Comparison of ENCODE assay signal across 8 mouse cellular contexts in the genomic region with DNA sequence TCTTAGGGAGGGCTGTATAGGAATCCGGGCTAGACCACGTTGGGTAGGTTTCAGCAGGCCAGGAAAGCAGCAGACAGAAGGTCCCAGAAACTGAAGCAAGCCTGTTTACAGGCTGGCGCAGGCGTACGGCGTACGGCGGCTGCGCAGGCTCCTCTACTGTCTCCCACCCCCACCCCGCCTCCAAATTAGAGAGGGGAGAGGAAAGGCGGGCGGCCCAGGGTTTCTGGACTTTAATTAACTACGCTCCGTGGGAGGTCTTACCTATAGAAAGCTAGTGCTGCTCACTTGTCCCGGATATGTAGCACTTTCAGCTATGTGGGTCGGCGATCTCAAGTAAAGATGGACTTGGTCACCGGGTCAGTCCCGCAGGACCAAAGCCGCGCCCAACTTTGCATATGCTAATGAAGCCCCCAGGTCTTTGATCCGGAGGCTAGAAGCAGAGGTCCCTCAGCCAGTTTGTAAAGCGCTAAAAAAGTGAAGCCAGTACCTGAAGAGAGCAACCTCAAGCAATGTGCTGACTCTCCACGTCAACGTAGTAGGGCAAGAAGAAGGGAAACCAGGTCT. TPM values are rescaled to one million over a fixed set of nuclear protein-coding genes. Genes with fewer than 3 reads are reported as not detected.
A peak's percentile ranks its signal among the peaks of the same experiment; 100 is the strongest.
DNase-seq lines count a peak whose midpoint lies in the region; ATAC-seq lines count a peak whose summit lies in the region.

A gene (minus strand): TSS at position 340 of the 564 bp plus-strand sequence.

- peaks cover 3% of the 10 kb centered on the region; the same call in 1 of the 2 replicates for H3K27me3 ChIP-seq in embryonic facial prominence, embryonic 10.5 days (replicated peaks; ENCODE audit: low read depth, poor library complexity, severe bottlenecking)
- no peaks in the 10 kb centered on the region for H3K27me3 ChIP-seq in heart, embryonic 15.5 days
- H3K27me3 ChIP-seq in liver, embryonic 11.5 days (replicated peaks; ENCODE audit: control insufficient read depth, insufficient read depth, low read length), result no peaks in the 10 kb centered on the region

- no peaks in the 10 kb centered on the region for H3K36me3 ChIP-seq in embryonic facial prominence, embryonic 10.5 days (replicated peaks)
- no peaks in the 10 kb centered on the region for H3K36me3 ChIP-seq in heart, embryonic 15.5 days
- no peaks in the 10 kb centered on the region for H3K36me3 ChIP-seq in liver, embryonic 11.5 days (ENCODE audit: control insufficient read depth, insufficient read depth, low read length)

- no peaks in the 10 kb centered on the region for H3K9me3 ChIP-seq in embryonic facial prominence, embryonic 10.5 days
- no peaks in the 10 kb centered on the region for H3K9me3 ChIP-seq in heart, embryonic 15.5 days (replicated peaks)
- no peaks in the 10 kb centered on the region for H3K9me3 ChIP-seq in liver, embryonic 11.5 days (ENCODE audit: control insufficient read depth, low read length)

- H3K9ac ChIP-seq in heart, embryonic 15.5 days, result peak within 1 kb of the TSS; percentile 51
- peak within 1 kb of the TSS; percentile 7; the same call in 1 of the 2 replicates for H3K9ac ChIP-seq in liver, embryonic 11.5 days (ENCODE audit: low read depth, low read length)

- whole genome bisulfite sequencing in embryonic facial prominence, embryonic 10.5 days, result under 1% methylated on average over 25 of the region's 25 CpGs
- 1% methylated on average over 25 of the region's 25 CpGs for WGBS in heart, embryonic 15.5 days
- 3% methylated on average over 25 of the region's 25 CpGs for WGBS in liver, embryonic 11.5 days

- H3K4me3 ChIP-seq in embryonic facial prominence, embryonic 10.5 days, result peak within 1 kb of the TSS; percentile 59
- peak within 1 kb of the TSS; percentile 63 for H3K4me3 ChIP-seq in heart, embryonic 15.5 days
- H3K4me3 ChIP-seq in liver, embryonic 11.5 days (ENCODE audit: low read depth, low read length), result peak within 1 kb of the TSS; percentile 55

- peak; percentile 66; the same call in 1 of the 2 replicates for ATAC-seq in heart, embryonic 15.5 days (replicated peaks; ENCODE audit: insufficient number of reproducible peaks, insufficient read depth, low FRiP score, low read depth)
- ATAC-seq in liver, embryonic 11.5 days (replicated peaks; ENCODE audit: low FRiP score), result peak; percentile 72

- H3K27ac ChIP-seq in embryonic facial prominence, embryonic 10.5 days (replicated peaks), result peak within 1 kb of the TSS; percentile 58
- peak within 1 kb of the TSS; percentile 61 for H3K27ac ChIP-seq in heart, embryonic 15.5 days
- no peak within 1 kb of the TSS for H3K27ac ChIP-seq in liver, embryonic 11.5 days (ENCODE audit: low read depth, low read length)

- DNase-seq in heart, adult 11 months, result peak; percentile 93
- no peak for DNase-seq in heart, postnatal 25 days (ENCODE audit: low spot score)
- DNase-seq in embryonic facial prominence, embryonic 10.5 days (ENCODE audit: low spot score), result peak; percentile 64
- DNase-seq in kidney, postnatal 10 days, result peak; percentile 63
- peak; percentile 38 for DNase-seq in liver, embryonic 11.5 days (ENCODE audit: low spot score)
- DNase-seq in neural tube, embryonic 10.5 days (ENCODE audit: extremely low spot score, low spot score), result peak; percentile 51
- no peak for DNase-seq in adipocyte (ENCODE audit: low spot score)

- intact Hi-C loops in heart, postnatal 25 days (cut with DNase I), result no loop called here

- peak within 1 kb of the TSS; percentile 72 for H3K4me2 ChIP-seq in heart, embryonic 15.5 days
- peak within 1 kb of the TSS; percentile 79 for H3K4me2 ChIP-seq in liver, embryonic 11.5 days

- H3K4me1 ChIP-seq in embryonic facial prominence, embryonic 10.5 days, result peaks cover 11% of the 10 kb centered on the region; the same call in 1 of the 2 replicates
- peaks cover 5% of the 10 kb centered on the region for H3K4me1 ChIP-seq in heart, embryonic 15.5 days (replicated peaks)
- no peaks in the 10 kb centered on the region for H3K4me1 ChIP-seq in liver, embryonic 11.5 days (replicated peaks; ENCODE audit: control insufficient read depth, insufficient read depth, low read length)

RNA-seq across cellular contexts. Expression of the gene that starts here (rescaled TPM):
- under 1 TPM; 0.29 to 0.45 TPM for total RNA-seq in heart, postnatal 25 days (2021)
- polyA plus RNA-seq in embryonic facial prominence, embryonic 10.5 days (2016; fragmentation: Nextera tagmentation; extraction: Ambion mirVana), result 0.25 and 0.30 TPM in 2 replicates
- 1.7 and 2.0 TPM in 2 replicates for polyA plus RNA-seq in heart, embryonic 15.5 days (2015; fragmentation: Nextera tagmentation; extraction: Ambion mirVana)
- 0.18 and 0.21 TPM in 2 replicates for polyA plus RNA-seq in liver, embryonic 11.5 days (2014; fragmentation: Nextera tagmentation; extraction: Ambion mirVana)

Comparison
In these comparisons a context has a peak if more than half of its experiments do, and no peak if none do; other contexts are left out.
1. DNase-seq: peak in heart, adult 11 months (single experiment), kidney, postnatal 10 days (single experiment) and neural tube, embryonic 10.5 days (single experiment); none in heart, postnatal 25 days (single experiment) and adipocyte (single experiment).
2. Peak in DNase-seq, H3K4me3 ChIP-seq and H3K27ac ChIP-seq in embryonic facial prominence, embryonic 10.5 days; RNA of the gene not detected or under 1 TPM.
3. Peak in DNase-seq, ATAC-seq, H3K4me3 ChIP-seq, H3K9ac ChIP-seq and H3K4me2 ChIP-seq in liver, embryonic 11.5 days; RNA of the gene not detected or under 1 TPM.
4. Peak in every context shown above with its lines, with median percentiles within 50 percentile points of each other: H3K4me3 ChIP-seq.